Mouse (Mus musculus): ENCODE results near the gene Otx1.

The Otx1 gene

DNA sequence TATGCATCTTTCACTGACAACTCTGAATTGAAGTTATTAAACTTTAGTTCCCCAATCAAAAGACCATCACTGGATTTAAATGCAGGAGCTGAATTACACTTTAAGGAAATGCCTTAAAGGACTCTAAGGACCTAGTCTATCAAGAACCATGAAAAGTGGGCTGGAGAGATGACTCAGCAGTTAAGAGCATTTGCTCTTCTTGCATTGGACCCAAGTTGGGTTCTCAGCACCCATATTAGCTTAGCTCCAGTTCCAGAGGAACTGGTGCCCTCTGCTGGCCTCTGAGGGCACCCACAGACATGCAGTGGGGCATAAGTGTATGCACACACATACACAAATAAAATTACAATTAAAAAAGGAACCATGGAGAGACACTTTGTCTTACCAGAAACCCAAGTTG lies 52.6 kb downstream of the Otx1 start:
- no peak for DNase-seq (ENCODE audit: low spot score in 2 of 2)
